Mouse (Mus musculus) midbrain, embryonic 12.5 days (tissue): ENCODE measurements around the gene D17Wsu92e. TPM values are rescaled to one million over a fixed set of nuclear protein-coding genes. Genes with fewer than 3 reads are reported as not detected.

ENCODE experiments used
- ATAC-seq: fragments of 200-750 bp; cut with Nextera tagmentation; 2 replicates; pipeline ENCODE4 v1.8.0; 2017; ENCODE audit warnings: low read depth, moderate TSS enrichment, moderate library complexity; ENCODE audit not compliant: low FRiP score
- H3K27ac ChIP-seq: fragments of 300-500 bp; sonication (generic); replicated peaks from 2 replicates; pipeline ENCODE4 v1.5.1; 2016; ENCODE audit warnings: mild to moderate bottlenecking
- H3K27me3 ChIP-seq: fragments of 300-500 bp; sonication (generic); 2 replicates; pipeline ENCODE4 v1.6.1; 2016; ENCODE audit warnings: mild to moderate bottlenecking
- H3K36me3 ChIP-seq: fragments of 300-500 bp; sonication (generic); 2 replicates; pipeline ENCODE4 v1.6.1; 2016
- H3K4me1 ChIP-seq: fragments of 300-500 bp; sonication (generic); 2 replicates; pipeline ENCODE4 v1.6.1; 2016
- H3K4me2 ChIP-seq: fragments of 300-500 bp; sonication (generic); replicated peaks from 2 replicates; pipeline ENCODE4 v1.6.1; 2016; ENCODE audit warnings: mild to moderate bottlenecking, moderate library complexity
- H3K4me3 ChIP-seq: fragments of 300-500 bp; sonication (generic); 2 replicates; pipeline ENCODE4 v1.5.1; 2016; ENCODE audit warnings: mild to moderate bottlenecking
- H3K9ac ChIP-seq: fragments of 300-500 bp; sonication (generic); replicated peaks from 2 replicates; pipeline ENCODE4 v1.6.1; 2016; ENCODE audit warnings: mild to moderate bottlenecking, moderate library complexity
- H3K9me3 ChIP-seq: fragments of 300-500 bp; sonication (generic); 2 replicates; pipeline ENCODE4 v1.6.1; 2016; ENCODE audit warnings: mild to moderate bottlenecking
- WGBS: fragments of 180-500 bp; shearing (Covaris S2); methylation state at CpG from one replicate; pipeline ENCODE4 v1.1.7; 2016; 5-methylcytosine and 5-hydroxymethylcytosine counted together
- polyA plus RNA-seq: library from polyadenylated mRNA; unstranded; fragments of >200 nt; fragmentation: Nextera tagmentation; extraction: Ambion mirVana; gene quantifications from 2 replicates; pipeline ENCODE4 v1.2.1, GENCODE M21; 2016

Gene D17Wsu92e
- polyA plus RNA-seq, 1 experiment from 2014 or later = 12.4 TPM

- no peaks in the 10 kb centered on the region for H3K27me3 ChIP-seq
- no peak overlapping the region for H3K4me2 ChIP-seq
- WGBS = 80% methylated on average over 6 of the region's 6 CpGs
- 0 out of 2 replicates have a peak, but pooled peaks cover 7% of the 10 kb centered on the region for H3K9me3 ChIP-seq
- H3K4me3 ChIP-seq = no peak overlapping the region
- H3K4me1 ChIP-seq = peaks cover 16% of the 10 kb centered on the region
- no peak overlapping the region for H3K9ac ChIP-seq
- ATAC-seq = no peak
- H3K36me3 ChIP-seq = peaks cover 9% of the 10 kb centered on the region
- H3K27ac ChIP-seq = no peak overlapping the region
These were observed 60.3 kb downstream of the D17Wsu92e start for GRCm38 (mm10) chr17:27760169-27760568.

DNA sequence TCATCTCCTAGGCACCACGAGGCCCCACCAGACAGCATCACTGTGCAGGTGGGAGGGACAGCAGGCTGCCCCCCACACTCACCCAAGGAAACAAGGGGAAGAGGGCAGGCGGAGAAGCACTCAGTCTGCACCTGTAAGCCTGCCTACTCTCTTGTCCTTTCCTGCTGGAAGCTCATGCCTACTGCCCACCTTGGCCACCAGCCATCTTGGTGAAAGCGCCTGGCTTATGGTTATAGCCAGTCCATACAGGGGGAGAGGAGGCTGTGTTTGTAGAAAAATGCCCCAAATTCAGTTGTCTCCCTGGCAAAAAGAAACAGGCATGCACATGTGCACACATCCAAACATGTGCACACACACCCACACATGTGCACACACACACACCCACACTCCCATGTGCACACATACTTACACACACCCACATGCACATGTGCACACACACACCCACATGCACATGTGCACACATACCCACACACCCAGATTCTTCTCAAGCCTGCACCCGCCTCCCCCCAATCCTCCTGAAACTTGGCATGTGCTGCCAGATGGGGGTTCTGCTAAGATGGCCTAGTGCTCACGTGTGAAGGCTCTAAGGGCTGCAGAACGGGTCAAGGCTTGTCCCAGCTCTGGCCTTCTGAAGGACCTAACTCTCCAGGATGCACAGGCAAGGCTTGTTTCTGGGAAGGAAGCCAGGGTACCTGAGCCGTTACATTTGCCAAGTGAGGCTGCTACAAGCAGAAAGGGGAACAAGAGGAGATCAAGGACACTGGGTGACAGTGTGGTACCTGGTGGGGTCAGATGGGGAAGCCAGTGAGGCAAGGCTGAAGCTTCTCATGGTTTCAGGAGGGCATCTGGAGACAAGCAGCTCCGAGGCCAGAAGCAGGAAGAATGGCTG lies 68.9 kb downstream of the D17Wsu92e start:
- 91% methylated on average over 8 of the region's 8 CpGs for WGBS
- H3K27me3 ChIP-seq = no peaks in the 10 kb centered on the region
- H3K9ac ChIP-seq = no peak overlapping the region
- H3K9me3 ChIP-seq = no peaks in the 10 kb centered on the region
- no peak overlapping the region for H3K4me2 ChIP-seq
- H3K4me1 ChIP-seq = no peaks in the 10 kb centered on the region
- no peak overlapping the region for H3K27ac ChIP-seq
- no peak for ATAC-seq
- peaks cover 27% of the 10 kb centered on the region for H3K36me3 ChIP-seq
- H3K4me3 ChIP-seq = no peak overlapping the region

DNA sequence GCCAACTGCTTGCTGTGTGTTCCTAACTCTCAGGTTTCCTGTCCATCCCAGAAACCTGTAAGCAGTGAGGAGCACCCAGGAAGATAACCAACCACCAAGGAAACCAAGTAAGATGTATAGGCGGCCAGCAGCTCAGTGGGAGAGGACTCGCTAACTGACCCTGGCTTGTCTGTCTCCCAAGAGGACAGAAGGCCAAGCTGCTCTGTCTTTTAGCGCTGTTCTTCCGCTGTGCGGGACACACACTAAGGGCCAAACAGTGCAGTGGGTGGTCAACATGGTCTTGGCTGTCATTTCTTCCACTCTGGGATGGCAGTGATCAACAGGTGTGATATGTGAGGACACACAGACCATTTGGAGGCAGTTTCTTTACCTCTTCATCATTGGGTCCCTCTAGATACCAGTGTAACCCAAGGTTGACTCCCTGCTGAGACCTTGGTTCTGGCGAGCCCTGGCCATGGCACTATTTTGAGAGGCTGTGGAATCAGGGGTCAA lies 70.0 kb downstream of the D17Wsu92e start:
- Histone ChIP-seq H3K4me1 (no peaks in the 10 kb centered on the region), H3K4me2 (no peak overlapping the region), H3K27ac (no peak overlapping the region), H3K9ac (no peak overlapping the region), H3K4me3 (no peak overlapping the region), H3K27me3 (no peaks in the 10 kb centered on the region), H3K36me3 (peaks cover 27% of the 10 kb centered on the region), H3K9me3 (no peaks in the 10 kb centered on the region)
- ATAC-seq = no peak
- WGBS = 92% methylated on average over 6 of the region's 6 CpGs

- WGBS = 70% methylated on average over 2 of the region's 2 CpGs
- no peak for ATAC-seq
- Histone ChIP-seq H3K36me3 (peaks cover 20% of the 10 kb centered on the region), H3K9ac (no peak overlapping the region), H3K9me3 (no peaks in the 10 kb centered on the region), H3K27me3 (no peaks in the 10 kb centered on the region), H3K4me1 (no peaks in the 10 kb centered on the region), H3K4me3 (no peak overlapping the region), H3K4me2 (no peak overlapping the region), H3K27ac (no peak overlapping the region)
These were observed 72.3 kb downstream of the D17Wsu92e start for GRCm38 (mm10) chr17:27748123-27748522.

GRCm38 (mm10) chr17:27746446-27746845 lies 74.0 kb downstream of the D17Wsu92e start:
- no peak overlapping the region for H3K27ac ChIP-seq
- H3K27me3 ChIP-seq = no peaks in the 10 kb centered on the region
- ATAC-seq = no peak
- 72% methylated on average over 4 of the region's 4 CpGs for WGBS
- H3K9me3 ChIP-seq = no peaks in the 10 kb centered on the region
- H3K4me2 ChIP-seq = no peak overlapping the region
- no peak overlapping the region for H3K9ac ChIP-seq
- H3K4me3 ChIP-seq = no peak overlapping the region
- H3K36me3 ChIP-seq = peaks cover 4% of the 10 kb centered on the region; the same call in 1 of the 2 replicates
- H3K4me1 ChIP-seq = no peaks in the 10 kb centered on the region

DNA sequence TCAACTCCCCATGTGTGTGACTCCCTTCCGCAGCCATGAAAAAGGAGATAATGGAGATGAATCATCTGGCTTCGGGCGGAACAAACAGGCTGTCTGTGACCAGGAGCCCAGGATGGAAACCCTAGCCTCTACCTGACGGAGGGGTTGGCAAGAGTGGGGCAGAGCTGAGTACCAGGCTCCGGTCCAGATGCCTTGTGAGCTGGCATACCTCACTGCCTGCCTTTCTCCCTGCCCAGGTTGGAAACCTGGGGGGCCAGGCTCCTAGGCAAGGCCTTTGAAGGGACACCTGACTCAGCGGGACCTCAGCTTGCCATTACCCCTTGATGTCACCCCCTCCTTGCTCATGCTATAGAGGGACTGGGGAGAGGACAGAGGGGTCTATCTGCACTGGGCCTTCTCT lies 79.5 kb downstream of the D17Wsu92e start:
- Histone ChIP-seq H3K4me3 (no peak overlapping the region), H3K27ac (no peak overlapping the region), H3K9ac (no peak overlapping the region), H3K36me3 (no peaks in the 10 kb centered on the region), H3K9me3 (no peaks in the 10 kb centered on the region), H3K4me2 (no peak overlapping the region), H3K4me1 (no peaks in the 10 kb centered on the region), H3K27me3 (no peaks in the 10 kb centered on the region)
- ATAC-seq = no peak
- 95% methylated on average over 6 of the region's 6 CpGs for WGBS

- H3K9ac ChIP-seq = no peak overlapping the region
- no peaks in the 10 kb centered on the region for H3K36me3 ChIP-seq
- H3K4me2 ChIP-seq = no peak overlapping the region
- no peak for ATAC-seq
- 17% methylated on average over 11 of the region's 13 CpGs for WGBS
- H3K4me1 ChIP-seq = peaks cover 5% of the 10 kb centered on the region
- H3K4me3 ChIP-seq = no peak overlapping the region
- H3K9me3 ChIP-seq = no peaks in the 10 kb centered on the region
- 0 out of 2 replicates have a peak, but pooled peaks cover 6% of the 10 kb centered on the region for H3K27me3 ChIP-seq
- no peak overlapping the region for H3K27ac ChIP-seq
These were observed 85.9 kb downstream of the D17Wsu92e start for GRCm38 (mm10) chr17:27734344-27735073.

DNA sequence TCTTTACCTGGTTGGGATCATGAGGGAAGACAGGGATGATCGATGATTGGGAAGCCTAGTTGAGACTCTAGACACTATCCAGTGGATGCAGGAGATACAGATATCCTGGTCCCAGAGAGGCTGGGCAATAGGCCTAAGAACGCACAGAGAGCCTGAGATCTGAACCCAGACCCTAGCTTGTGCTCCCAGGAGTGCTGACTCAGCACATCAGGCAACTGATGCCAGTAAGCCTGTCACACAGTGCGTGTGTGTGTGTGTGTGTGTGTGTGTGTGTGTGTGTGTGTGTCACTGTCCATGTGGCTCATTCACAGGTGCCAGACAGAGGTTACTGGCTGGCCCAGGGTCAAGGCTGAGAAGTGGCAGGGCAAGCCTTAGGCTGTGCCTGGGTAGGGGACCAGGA lies 87.8 kb downstream of the D17Wsu92e start:
- H3K4me1 ChIP-seq = peaks cover 5% of the 10 kb centered on the region
- no peak for ATAC-seq
- no peak overlapping the region for H3K4me3 ChIP-seq
- H3K9ac ChIP-seq = no peak overlapping the region
- H3K4me2 ChIP-seq = no peak overlapping the region
- no peak overlapping the region for H3K27ac ChIP-seq
- 0 out of 2 replicates have a peak, but pooled peaks cover 6% of the 10 kb centered on the region for H3K27me3 ChIP-seq
- 99% methylated on average over 3 of the region's 3 CpGs for WGBS
- H3K36me3 ChIP-seq = no peaks in the 10 kb centered on the region
- H3K9me3 ChIP-seq = no peaks in the 10 kb centered on the region

DNA sequence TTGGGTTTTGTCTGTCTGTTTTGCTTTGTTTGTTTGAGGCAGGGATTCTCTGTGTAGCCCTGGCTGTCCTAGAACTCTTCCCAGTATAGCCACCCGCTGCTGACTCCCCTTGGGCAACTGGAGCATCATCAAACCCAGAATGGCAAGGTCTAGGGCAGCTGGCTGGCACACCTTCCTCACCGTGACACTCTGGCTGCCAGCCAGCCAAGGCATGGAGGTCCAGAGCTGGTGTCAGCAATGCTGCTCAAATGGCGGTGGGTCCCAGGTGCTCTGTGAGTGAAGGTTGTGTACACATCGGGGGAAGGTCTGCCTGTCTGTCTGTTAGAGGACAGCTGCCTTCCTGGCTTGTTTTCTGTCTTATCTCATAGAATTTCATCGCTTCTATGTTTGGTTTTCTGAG lies 88.3 kb downstream of the D17Wsu92e start:
- no peak overlapping the region for H3K27ac ChIP-seq
- no peaks in the 10 kb centered on the region for H3K9me3 ChIP-seq
- H3K4me2 ChIP-seq = no peak overlapping the region
- 86% methylated on average over 5 of the region's 5 CpGs for WGBS
- H3K9ac ChIP-seq = no peak overlapping the region
- H3K27me3 ChIP-seq = 0 out of 2 replicates have a peak, but pooled peaks cover 6% of the 10 kb centered on the region
- H3K4me1 ChIP-seq = peaks cover 5% of the 10 kb centered on the region
- no peaks in the 10 kb centered on the region for H3K36me3 ChIP-seq
- no peak for ATAC-seq
- no peak overlapping the region for H3K4me3 ChIP-seq

GRCm38 (mm10) chr17:27728770-27729169 lies 91.7 kb downstream of the D17Wsu92e start, which contains the start of gene Spdef:
Gene Spdef, minus strand, starts transcription at chr17:27728955.
- Histone ChIP-seq H3K4me1 (peaks cover 14% of the 10 kb centered on the region), H3K36me3 (no peaks in the 10 kb centered on the region), H3K9me3 (no peaks in the 10 kb centered on the region), H3K4me3 (no peak within 1 kb of the TSS), H3K4me2 (no peak within 1 kb of the TSS), H3K27me3 (peaks cover 15% of the 10 kb centered on the region; the same call in 1 of the 2 replicates), H3K9ac (no peak within 1 kb of the TSS), H3K27ac (no peak within 1 kb of the TSS)
- 74% methylated on average over 10 of the region's 10 CpGs for WGBS
- ATAC-seq = no peak

GRCm38 (mm10) chr17:27726527-27726926 lies 93.9 kb downstream of the D17Wsu92e start:
- Histone ChIP-seq H3K27ac (no peak overlapping the region), H3K4me3 (no peak overlapping the region), H3K4me2 (no peak overlapping the region), H3K36me3 (no peaks in the 10 kb centered on the region), H3K9ac (no peak overlapping the region), H3K9me3 (no peaks in the 10 kb centered on the region), H3K27me3 (peaks cover 18% of the 10 kb centered on the region; the same call in 1 of the 2 replicates), H3K4me1 (peaks cover 14% of the 10 kb centered on the region)
- WGBS = 55% methylated on average over 6 of the region's 7 CpGs
- no peak for ATAC-seq

DNA sequence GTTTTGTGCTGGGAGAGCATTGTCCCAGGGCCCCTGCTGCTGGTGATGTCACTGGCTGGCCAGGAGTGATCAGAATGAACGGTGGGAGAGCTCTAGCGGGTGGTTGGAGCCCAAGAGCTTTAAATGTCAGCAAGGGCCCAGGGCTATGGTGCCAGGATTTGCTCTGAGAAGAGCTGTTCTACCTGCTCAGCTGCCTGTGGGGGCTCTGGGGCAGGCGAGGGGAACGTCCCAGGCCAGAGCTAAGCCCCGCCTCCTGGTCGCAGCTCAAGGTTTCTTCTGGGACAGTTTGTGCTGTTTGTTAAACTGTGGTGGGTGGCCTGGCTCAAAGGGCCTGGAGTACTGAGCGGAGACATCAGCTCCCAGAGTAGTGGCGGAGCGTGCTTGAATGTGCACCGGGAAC lies 95.0 kb downstream of the D17Wsu92e start:
- peaks cover 16% of the 10 kb centered on the region for H3K4me1 ChIP-seq
- no peak overlapping the region for H3K4me3 ChIP-seq
- ATAC-seq = no peak
- peaks cover 25% of the 10 kb centered on the region; the same call in 1 of the 2 replicates for H3K27me3 ChIP-seq
- H3K9ac ChIP-seq = 0 out of 2 replicates have a peak overlapping the region, but pooled peaks have one; percentile 20
- H3K9me3 ChIP-seq = no peaks in the 10 kb centered on the region
- peak overlapping the region; percentile 15 for H3K4me2 ChIP-seq
- H3K36me3 ChIP-seq = no peaks in the 10 kb centered on the region
- WGBS = 15% methylated on average over 10 of the region's 10 CpGs
- no peak overlapping the region for H3K27ac ChIP-seq
